Mouse (Mus musculus) thymus, postnatal 4 days (tissue): ENCODE data around the gene Has1.
"Not testable (repeated sequence)": the region's sequence is repeated elsewhere in the genome, so short reads cannot be mapped to it uniquely, and the experiment has no call there.

Source experiments
- DNase-seq: peaks from one replicate; pipeline ENCODE4 v3.0.0; 2021

The Has1 gene

DNA sequence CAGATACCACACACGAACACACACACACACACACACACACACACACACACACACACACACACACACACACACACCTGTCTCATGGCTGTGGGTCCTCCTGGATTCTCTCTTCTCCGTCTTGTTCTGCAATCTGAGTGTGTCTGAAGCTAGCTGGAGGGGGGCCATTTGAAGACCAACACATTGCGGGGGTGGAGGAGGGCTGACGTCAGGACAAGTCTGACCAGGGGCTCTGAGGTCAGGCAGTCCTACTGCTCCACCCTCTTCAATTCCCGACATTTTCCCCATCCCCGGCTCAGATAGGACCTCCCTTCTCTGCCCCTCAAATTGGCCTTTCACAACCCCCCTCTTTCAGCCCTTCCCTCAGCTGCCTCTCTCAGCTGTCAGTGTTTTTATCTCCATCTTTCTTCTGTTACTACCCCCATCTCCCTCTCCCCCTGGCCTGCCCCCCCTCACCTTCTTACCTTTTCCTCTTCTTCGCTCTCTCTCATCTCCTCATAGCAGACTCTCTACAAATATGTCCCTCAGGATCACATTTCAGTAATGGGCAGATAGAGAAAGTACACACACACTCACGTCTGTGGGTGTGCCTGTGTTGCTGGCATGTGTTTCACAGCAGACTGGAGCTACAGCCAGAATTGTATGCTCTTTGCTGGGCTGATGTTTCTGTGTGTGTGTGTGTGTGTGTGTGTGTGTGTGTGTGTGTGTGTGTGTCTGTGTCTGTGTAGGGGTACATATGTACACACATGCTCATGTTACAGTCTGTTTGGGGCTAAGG, at the start of gene Has1:
Gene Has1 (minus strand): TSS at position 142 of the 775 bp plus-strand sequence.
- no peak for DNase-seq

DNA sequence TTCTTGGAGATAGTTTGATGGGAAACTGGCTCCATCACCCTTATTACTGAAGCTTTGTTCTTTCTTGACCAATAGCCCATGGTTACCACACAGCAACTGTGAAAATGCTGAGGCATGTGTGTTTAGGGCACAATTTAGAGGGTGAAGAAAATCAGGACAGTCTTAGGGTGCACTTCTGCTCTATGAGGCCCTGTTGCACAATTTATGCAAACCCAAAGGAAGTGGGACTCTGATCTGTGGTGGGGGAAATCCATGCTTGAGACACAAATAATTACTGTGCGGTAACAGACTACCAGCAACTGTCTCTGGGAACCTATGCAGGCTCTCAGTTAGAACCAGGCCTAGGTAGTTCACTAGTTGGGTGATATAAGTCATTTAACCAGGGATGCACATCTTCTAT, 45.8 kb upstream of the Has1 start:
- no peak for DNase-seq

DNA sequence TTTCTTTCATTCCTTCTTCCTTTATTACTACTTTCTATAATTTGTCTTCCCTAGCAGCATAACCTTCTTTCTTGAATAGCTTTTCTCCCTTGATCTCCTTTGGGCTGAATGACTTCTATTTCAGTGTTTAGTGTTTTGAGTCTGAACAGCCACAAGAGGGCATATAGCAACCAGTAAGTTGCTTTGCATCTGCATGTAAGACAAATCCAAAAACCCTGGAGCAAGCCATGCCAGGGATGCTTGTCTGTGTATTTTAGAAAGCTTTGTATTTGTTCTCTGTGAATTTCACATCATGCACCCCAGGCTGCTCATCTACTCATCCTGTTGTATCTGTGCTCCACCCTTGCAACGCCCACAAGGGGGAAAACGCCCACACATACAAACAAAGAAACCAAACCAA, 44.3 kb upstream of the Has1 start:
- no peak for DNase-seq

DNA sequence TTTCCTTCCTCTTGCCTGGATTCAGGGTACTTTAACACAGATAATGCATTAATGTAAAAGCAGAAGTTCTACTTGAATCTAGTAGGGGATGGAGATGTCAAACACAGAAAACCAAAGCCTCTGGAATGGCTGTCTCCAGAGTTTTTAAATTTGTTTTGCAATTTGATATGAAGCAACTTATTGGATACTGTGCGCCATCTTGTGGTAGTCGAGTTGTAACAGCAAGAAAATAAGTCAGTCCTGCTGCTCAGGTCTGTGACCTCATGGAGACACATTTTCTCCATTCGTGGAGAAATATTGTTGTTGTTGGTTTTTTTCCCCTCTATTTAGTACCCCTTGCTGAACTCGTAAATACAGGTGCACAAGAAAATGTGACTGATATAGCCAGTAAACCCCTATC, 41.0 kb upstream of the Has1 start:
- DNase-seq: peak; percentile 29

DNA sequence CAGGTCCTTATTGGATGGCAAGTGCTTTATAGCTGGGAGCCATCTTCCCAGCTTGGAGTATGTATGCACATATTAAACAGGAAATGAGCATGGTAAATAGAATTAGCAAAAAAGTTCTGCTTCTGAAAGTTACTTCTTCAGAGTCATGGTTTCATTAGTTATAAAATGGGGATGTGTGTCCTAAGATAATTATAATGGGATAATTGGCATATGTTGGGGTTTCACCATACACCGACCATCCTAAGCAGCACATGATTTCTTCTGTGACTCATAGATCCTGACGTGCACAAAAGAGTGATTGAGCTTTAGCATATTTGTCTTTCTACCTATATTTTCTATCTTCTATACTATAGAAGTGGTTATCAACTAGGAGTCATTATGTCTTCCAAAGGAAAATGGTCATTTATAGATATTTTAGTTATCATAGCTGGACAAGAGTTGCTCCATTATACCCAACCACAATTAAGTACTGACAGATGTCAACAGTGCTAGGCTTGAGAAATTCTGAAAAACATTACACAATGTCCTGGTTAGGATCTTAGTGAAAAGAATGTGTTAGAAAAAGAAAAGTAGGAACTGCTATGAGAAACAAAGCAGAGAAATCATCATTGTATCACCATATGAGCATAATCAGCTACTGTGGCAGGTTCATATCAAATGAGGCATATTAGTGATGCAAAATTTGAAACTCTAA, 34.9 kb upstream of the Has1 start:
- no peak for DNase-seq

DNA sequence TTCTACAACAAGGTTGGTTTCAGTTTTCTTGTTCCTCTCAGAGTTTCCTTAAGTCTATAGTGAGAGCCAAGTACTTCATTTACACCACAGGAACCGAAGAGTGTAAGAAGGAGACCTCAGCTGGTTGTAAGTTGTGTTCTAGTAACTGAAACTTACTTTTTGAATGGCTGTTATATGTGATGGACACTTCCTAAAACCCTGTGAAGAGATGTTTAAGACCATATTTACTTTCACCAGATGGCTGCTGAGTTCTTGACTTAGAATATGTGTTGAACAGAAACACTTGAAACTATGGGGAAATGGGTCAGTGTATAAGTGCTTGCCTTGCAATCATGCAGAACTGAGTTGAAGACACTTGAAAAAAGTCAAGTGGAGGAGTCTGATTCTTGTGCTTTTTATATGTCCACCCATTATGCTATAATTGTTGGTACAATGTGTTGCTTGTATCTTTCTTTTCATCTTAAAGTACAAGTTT, 32.8 kb upstream of the Has1 start, which contains the start of the genes Fpr2 and Fpr3:
Gene Fpr2 (plus strand): TSS at position 51 of the 475 bp plus-strand sequence.
Gene Fpr3 (plus strand): TSS at position 79 of the 475 bp plus-strand sequence.
- no peak for DNase-seq

DNA sequence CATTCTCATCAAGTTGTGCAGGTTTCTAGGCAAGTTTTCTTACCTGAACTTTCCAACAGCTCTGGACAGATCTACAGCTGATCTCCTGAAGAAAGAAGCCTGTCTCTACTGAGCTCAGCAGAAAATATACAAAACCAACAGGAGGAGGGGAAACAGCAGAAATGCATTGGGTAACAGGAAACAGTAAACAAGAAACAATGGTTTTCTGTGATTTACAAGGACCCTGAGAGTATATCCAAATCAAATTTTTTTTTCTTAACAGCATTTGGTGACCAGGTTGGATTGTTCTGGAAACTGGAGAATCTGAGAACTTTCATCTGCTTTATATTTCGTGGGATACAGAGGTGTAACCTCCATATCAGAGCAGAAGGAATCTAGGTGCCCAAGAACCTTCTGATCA, 28.8 kb upstream of the Has1 start, which contains the start of gene Fpr1:
Gene Fpr1 (minus strand): TSS at position 101 of the 400 bp plus-strand sequence.
- no peak for DNase-seq

DNA sequence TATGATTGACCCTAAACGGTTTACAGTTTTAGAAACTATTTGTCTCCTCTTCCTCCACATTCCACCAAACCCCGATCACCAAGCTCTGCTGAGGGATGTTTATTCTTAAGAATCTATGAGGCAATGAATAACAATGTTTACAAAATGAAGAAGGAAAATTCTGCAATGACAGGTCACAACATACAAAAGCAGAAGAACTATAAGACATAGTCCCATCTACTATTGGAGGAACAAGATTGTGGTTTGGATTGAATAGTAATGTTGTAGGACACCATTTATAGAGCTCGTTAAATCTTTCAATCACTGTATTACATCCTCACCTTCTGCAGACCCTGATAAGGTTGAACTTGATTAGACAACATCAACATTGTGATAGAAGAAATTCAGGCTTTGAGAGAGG, 27.7 kb upstream of the Has1 start:
- DNase-seq: no peak

DNA sequence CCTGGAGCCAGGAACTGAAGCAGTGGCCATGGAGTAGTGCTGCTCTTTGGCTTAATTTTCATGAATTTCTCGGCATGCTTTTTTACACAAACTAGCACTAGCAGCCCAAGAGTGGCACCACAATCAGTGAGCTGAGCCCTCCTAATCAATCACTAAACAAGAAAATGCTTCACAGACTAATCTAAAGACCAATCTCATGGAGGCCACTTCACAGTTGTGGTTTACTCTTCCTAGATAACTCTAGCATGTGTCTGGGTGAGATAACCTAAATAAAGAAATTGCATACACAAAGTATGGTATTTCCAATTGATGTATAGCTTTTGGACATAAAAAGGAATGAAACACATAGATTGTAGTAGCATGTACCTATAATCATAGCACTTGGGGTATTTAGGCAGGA, 24.3 kb upstream of the Has1 start:
- DNase-seq: no peak

DNA sequence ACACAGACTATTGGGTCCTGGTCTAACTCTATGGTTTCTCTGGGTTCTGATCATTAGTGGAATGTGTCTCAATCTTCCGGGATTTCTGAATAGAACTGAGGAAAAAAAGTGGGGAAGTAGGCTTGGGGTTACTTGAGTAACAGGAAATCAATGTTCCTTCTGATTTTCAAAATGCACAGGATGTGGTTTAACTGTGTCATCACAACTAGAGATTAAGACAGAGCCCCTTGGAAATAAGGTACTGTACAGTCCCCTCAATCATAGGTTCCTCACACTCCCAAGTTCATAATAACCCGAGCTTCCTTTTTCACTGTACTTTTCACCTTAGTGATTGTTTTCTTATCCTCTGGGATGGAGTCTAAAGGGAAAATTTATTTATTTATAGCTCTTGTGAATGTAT, 16.7 kb upstream of the Has1 start:
- DNase-seq: no peak

DNA sequence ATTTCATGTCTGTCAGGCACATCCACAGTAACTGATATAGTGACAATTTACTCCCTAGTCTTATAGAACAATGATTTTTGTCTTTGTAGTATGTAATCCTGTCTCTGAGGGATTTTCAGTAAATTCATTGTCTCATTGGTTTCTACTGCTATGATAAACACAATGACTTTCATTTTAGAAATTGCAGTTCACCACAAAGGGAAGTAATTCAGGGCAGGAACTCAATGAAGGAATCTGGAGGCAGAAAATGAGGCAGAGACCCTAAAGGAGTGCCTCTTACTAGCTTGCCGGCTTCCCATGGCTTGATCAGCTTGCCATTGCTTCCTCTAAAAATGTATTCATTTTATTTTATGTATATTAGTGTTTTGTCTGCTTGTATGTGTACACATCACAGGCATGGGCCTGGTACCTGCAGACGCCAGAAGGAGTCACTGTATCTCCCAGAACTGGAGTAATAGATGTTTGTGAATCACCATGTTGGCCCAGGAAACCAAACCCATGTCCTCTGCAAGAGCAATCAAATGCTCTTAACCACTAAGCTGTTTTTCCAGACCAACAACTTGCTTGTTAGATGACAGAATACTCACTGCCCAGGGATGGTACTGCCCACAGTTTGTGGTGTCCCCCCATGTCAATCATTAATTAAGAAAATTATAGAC, 16.0 kb upstream of the Has1 start:
- DNase-seq: no peak

DNA sequence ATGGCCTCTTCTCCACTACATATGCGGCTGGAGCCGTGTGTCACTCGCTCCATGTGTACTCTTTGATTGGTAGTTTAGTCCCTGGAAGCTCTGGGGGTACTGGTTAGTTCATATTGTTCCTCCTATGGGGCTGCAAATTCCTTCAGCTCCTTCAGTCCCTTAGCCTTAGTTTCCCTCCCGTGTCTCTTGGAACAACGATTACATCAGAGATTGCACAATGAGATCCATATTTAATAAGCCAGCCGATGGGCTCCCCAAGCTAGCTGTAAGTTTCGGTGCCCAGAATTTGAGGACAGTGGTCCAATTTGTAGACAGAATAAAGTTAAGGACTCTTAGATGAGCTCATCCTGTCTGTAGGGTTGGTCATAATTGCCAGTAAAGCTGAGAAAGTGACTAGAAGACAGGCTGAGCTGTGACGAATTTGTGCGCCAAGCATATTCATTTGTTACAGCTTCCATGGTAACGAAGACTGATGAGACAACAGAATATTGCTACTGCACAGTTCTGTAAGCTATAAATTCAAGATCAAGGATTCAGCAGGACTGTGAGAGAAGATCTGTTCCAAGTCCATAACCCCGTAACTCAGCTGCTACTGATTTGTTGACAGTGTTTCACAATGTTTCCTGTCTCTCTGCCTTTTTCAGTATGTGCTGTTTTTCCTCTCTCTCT, 11.9 kb upstream of the Has1 start:
- no peak for DNase-seq

DNA sequence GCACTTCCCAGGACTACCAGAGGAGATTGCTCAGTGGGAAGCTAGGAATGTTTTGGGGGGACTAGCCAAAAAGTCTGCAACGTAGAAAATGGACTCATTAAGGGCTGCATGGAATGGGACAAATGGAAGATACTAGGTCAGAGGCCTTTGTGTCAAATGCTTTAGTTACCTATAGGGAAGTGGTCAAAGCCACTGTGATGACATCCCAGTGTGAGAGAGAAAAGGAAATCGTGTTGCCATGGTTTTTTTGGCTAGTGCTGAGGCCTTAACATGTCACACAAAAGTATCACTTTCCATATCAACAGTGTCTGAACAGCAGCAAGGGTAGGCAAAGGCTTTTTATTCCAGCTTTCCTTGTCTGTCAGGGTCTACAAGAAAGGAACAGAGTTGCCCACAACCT, 10.2 kb upstream of the Has1 start:
- DNase-seq: no peak

DNA sequence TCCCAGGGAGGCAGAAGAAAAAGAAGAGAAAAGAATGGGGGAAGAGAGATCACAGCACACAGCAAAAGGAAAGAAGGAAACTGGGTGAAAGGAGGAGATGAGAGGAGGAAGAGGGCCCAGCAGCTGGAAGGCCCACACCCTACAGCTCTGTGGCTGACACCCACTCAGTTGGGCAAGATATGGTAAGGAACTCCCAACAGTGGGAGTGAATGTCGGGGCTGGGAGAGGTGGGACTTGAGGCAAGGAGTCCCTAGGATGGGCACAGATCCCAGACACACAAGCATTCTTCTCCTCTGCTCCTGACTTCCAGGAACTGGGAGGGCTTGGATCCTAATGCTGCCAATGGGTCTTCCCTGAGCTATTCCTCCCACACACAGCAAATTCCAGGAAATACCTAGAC, 7.4 kb upstream of the Has1 start:
- DNase-seq: no peak

DNA sequence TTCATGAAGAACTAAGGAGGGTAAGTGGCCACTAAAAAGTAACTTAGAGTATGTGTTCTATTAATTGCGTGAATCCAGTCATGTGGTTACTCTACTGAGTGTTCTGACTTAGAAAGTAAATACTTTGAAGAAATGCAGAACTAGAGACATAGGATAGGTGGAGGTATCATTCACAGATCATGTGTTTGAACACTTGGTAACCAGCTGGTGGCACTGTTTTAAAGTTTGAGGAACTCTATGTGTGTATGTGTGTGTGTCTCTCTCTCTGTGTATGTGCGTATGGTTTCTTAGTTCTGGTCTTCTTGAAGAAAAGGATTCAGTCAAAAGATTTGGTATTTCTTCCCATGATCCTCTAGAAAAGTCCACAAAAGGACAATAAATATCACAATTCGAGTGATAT, 5.1 kb upstream of the Has1 start:
- no peak for DNase-seq

DNA sequence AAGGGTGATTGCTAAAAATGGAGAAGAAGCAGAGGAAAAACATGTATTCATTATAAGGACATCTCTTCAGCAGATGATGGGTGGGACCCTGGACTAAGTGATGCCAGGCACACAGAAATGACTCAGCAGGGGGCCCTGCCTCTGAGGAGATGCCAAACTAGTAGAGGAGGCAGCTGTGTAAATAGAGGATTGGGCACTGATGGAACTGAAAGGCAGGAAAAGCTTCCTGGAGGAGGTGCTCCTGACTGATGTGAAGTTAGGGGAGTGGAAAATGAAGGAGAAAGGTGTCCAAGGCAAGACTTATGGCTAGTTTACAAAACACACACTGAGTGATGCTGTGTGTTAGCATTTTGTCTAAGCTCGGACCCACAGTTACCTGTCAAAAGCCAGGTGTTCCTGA, 2.4 kb upstream of the Has1 start:
- DNase-seq: no peak

DNA sequence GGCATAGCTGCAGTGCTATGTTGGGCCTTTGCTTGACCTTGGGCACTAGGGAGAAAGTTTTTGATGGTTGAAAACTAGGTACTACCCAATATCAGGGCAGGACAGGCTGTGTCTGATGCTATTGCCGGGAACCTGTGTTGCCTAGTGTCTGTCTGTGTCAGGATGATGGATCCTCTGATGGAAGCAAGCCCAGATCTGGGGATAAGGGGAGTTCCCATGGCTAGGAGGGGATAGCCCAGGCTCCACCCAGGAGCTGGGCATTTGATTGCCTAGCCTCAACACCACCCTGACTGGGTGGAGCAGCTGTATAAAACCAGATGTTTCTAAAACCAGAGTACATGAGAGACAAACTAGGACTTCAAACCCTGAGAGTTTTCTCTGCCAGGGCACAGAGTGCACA, 1.6 kb upstream of the Has1 start:
- no peak for DNase-seq

DNA sequence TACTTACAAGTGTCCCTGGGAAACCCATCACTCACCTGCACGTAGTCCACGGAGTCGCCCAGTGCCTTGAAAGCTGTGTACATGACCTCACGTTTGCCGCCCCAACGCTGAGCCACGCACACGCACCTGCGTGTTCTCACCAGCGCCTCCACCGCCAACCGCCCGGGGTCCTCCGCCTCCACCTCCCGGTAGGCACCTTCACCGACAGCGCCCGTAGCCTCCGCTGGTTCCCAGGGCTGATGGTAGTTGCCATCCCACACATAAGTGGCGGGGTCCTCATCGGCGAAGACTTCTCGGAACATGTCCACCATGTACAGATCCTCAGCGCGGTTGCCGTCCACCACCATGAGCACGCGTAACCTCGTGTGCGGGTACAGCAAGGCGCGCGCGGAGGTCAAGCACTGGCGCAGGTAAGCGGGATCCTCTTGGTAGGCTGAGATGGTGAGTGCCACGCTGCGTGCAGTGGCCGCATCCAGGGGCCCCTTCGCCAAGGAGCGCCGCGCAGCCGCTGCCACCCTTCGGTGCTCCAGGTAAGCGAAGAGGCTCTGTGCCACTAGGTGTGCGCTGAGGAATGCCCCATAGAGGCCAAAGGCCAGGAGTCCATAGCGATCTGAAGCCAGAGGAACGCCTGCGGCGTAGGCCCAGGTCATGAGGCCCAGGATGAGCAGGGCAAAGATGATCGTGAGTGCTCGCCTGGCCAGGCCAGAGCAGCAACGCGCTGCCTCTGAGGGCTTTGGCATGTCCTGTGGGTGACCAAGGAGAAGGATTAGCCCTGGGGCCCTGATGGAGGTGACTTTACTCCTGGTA, 4.9 kb downstream of the Has1 start:
- no peak for DNase-seq

DNA sequence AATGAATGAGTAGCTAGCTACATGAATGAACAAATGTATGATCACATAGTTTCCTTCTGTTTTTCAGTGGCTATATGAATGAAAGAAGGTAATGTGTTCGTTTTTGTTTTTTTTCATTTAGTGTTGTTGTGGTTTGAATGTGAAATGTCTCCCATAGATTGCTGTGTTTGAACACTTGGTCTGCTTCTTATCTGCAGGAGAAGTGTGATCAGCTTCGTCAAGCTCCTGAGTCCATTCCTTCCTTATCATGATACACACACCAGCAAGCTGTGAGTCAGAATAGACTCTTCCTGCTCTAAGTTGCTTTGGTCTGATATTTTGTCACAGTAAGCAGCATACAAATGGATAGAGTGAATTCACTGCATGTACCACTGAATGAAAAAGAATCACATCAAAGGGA, 6.0 kb downstream of the Has1 start:
- no peak for DNase-seq

DNA sequence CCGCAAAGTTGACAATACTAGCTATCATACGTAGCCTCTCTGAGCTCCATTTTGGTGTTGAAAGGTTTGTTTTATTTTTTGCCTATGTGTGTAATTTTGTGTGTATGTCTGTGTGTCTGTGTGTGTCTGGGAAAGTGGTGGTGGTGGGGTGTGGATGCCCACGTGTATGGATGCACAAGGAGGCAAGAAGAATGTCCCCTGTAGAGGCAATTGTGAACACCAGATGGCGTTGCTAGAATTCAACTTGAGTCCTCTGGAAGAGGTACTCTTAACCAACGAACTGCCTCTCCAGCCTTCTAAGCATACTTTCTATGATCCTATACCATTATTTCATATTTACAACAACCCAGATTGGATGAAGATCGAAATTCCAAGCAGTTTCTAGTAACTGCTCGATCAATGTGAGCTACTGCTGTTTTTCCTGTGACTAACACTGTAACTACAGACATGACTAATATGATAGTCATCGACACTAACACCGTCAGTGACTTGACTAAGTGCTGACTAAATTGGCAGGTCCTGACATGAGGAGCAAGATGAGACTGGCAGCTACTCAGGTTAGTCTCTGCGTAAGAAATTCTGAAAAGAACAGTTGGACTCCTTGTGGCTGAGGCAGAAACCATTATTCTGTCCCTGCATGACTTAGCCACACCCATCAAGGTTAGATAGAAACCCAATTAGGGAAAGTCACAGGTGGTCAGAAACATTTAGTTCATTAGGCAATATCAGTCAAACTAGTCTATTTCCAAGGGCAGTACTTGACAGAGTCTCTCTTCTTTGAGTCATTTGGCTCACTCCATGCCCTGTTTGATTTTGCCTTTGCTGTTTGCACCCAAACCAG, 9.6 kb downstream of the Has1 start:
- DNase-seq: peak; percentile 27

DNA sequence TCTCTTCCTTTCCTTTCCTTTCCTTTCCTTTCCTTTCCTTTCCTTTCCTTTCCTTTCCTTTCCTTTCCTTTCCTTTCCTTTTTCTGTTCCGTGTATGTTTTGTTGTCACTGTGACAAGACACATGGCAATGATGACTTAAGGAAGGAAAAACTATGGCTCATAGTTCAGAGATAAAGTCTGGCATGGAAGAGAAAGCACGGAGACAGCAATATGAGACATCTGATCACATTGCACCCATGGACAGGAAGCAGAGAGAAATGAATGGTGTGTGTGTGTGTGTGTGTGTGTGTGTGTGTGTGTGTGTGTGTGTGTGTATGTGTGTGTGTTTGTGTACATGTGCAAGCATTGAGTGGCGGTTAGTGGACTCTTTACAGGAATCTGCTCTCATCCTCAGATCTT, 10.4 kb downstream of the Has1 start:
- not testable (repeated sequence) for DNase-seq
